Comparison of ENCODE assay signal across 7 mouse cellular contexts in genomic region chr2:131352747-131353563, GRCm38 (mm10). TPM values are rescaled to one million over a fixed set of nuclear protein-coding genes. Genes with fewer than 3 reads are reported as not detected.
A peak's percentile ranks its signal among the peaks of the same experiment; 100 is the strongest.
DNase-seq lines count a peak whose midpoint lies in the region; ATAC-seq and TF ChIP-seq lines count a peak whose summit lies in the region.

Gene Rnf24 (minus strand): TSS chr2:131352892.

- WGBS in embryonic facial prominence, embryonic 12.5 days, result under 1% methylated on average over 51 of the region's 54 CpGs
- 2% methylated on average over 44 of the region's 54 CpGs for WGBS in heart, adult 2 months
- WGBS in limb, embryonic 13.5 days, result 1% methylated on average over 53 of the region's 54 CpGs
- under 1% methylated on average over 53 of the region's 54 CpGs for WGBS in midbrain, embryonic 16.5 days

- H3K27ac ChIP-seq in embryonic facial prominence, embryonic 12.5 days, result peak within 1 kb of the TSS; percentile 92
- H3K27ac ChIP-seq in heart, adult 2 months, result peak within 1 kb of the TSS; percentile 93
- peak within 1 kb of the TSS; percentile 92 for H3K27ac ChIP-seq in limb, embryonic 13.5 days
- peak within 1 kb of the TSS; percentile 99 for H3K27ac ChIP-seq in midbrain, embryonic 16.5 days (ENCODE audit: low read length)

- H3K4me1 ChIP-seq in embryonic facial prominence, embryonic 12.5 days, result peaks cover 10% of the 10 kb centered on the region
- peaks cover 3% of the 10 kb centered on the region; the same call in 1 of the 2 replicates for H3K4me1 ChIP-seq in heart, adult 2 months (ENCODE audit: control insufficient read depth, insufficient read depth, low read length)
- H3K4me1 ChIP-seq in limb, embryonic 13.5 days, result peaks cover 13% of the 10 kb centered on the region
- H3K4me1 ChIP-seq in midbrain, embryonic 16.5 days (ENCODE audit: control insufficient read depth, insufficient read depth, low read length), result peaks cover 21% of the 10 kb centered on the region

- peak; percentile 73 for TF ChIP-seq POLR2A in heart, adult 2 months (IDR thresholded peaks at IDR 0.05; ENCODE audit: insufficient read depth, low read depth, low read length)

- TF ChIP-seq EP300 in heart, adult 2 months (IDR thresholded peaks at IDR 0.05; ENCODE audit: insufficient read depth, low read depth, low read length), result no peak

- TF ChIP-seq CTCF in heart, adult 2 months (IDR thresholded peaks at IDR 0.05), result no peak

- H3K4me2 ChIP-seq in embryonic facial prominence, embryonic 12.5 days (replicated peaks), result peak within 1 kb of the TSS; percentile 78
- peak within 1 kb of the TSS; percentile 86 for H3K4me2 ChIP-seq in limb, embryonic 13.5 days (replicated peaks)
- H3K4me2 ChIP-seq in midbrain, embryonic 16.5 days (ENCODE audit: low read length), result peak within 1 kb of the TSS; percentile 76

- no peaks in the 10 kb centered on the region for H3K9me3 ChIP-seq in embryonic facial prominence, embryonic 12.5 days
- no peaks in the 10 kb centered on the region for H3K9me3 ChIP-seq in limb, embryonic 13.5 days
- H3K9me3 ChIP-seq in midbrain, embryonic 16.5 days (replicated peaks; ENCODE audit: control insufficient read depth, low read length, poor library complexity, severe bottlenecking), result no peaks in the 10 kb centered on the region

- H3K79me2 ChIP-seq in heart, adult 2 months (replicated peaks; ENCODE audit: control insufficient read depth, insufficient read depth, low read length), result no peaks in the 10 kb centered on the region; the same call in 1 of the 2 replicates

- peak; percentile 89 for ATAC-seq in embryonic facial prominence, embryonic 12.5 days (ENCODE audit: insufficient number of reproducible peaks, insufficient read depth, low FRiP score, low TSS enrichment)
- ATAC-seq in limb, embryonic 13.5 days (ENCODE audit: low FRiP score, low read depth), result peak; percentile 94
- ATAC-seq in midbrain, embryonic 16.5 days, result peak; percentile 94

- H3K27me3 ChIP-seq in embryonic facial prominence, embryonic 12.5 days, result no peaks in the 10 kb centered on the region
- H3K27me3 ChIP-seq in heart, adult 2 months (ENCODE audit: control insufficient read depth, insufficient read depth, low read length), result no peaks in the 10 kb centered on the region
- H3K27me3 ChIP-seq in limb, embryonic 13.5 days, result no peaks in the 10 kb centered on the region
- H3K27me3 ChIP-seq in midbrain, embryonic 16.5 days (ENCODE audit: control insufficient read depth, insufficient read depth, low read depth, low read length), result no peaks in the 10 kb centered on the region

- peak within 1 kb of the TSS; percentile 92 for H3K9ac ChIP-seq in embryonic facial prominence, embryonic 12.5 days
- peak within 1 kb of the TSS; percentile 95 for H3K9ac ChIP-seq in heart, adult 2 months (ENCODE audit: low read depth, low read length)
- peak within 1 kb of the TSS; percentile 96 for H3K9ac ChIP-seq in limb, embryonic 13.5 days
- H3K9ac ChIP-seq in midbrain, embryonic 16.5 days (ENCODE audit: low read depth, low read length), result peak within 1 kb of the TSS; percentile 99

- intact Hi-C loops in heart, adult 2 months (cut with DNase I), result loop anchor here (5.0 to 10.0 kb wide), 2 partner anchors 159 to 168 kb away; partner anchors contain the start of genes Cdc25b, Cenpb and Spef1

- peak within 1 kb of the TSS; percentile 95 for H3K4me3 ChIP-seq in embryonic facial prominence, embryonic 12.5 days
- peak within 1 kb of the TSS; percentile 98 for H3K4me3 ChIP-seq in heart, adult 2 months
- peak within 1 kb of the TSS; percentile 95 for H3K4me3 ChIP-seq in limb, embryonic 13.5 days
- peak within 1 kb of the TSS; percentile 97 for H3K4me3 ChIP-seq in midbrain, embryonic 16.5 days (ENCODE audit: low read depth, low read length)

- H3K36me3 ChIP-seq in embryonic facial prominence, embryonic 12.5 days, result no peaks in the 10 kb centered on the region
- H3K36me3 ChIP-seq in heart, adult 2 months (ENCODE audit: control insufficient read depth, insufficient read depth, low read length), result no peaks in the 10 kb centered on the region
- H3K36me3 ChIP-seq in limb, embryonic 13.5 days, result no peaks in the 10 kb centered on the region
- H3K36me3 ChIP-seq in midbrain, embryonic 16.5 days (ENCODE audit: control insufficient read depth, insufficient read depth, low read length), result no peaks in the 10 kb centered on the region

- DNase-seq in adrenal gland, postnatal 25 days, result peak; percentile 100
- DNase-seq in heart, adult 2 months, result peak; percentile 99 to 100
- peak; percentile 96 to 99 for DNase-seq in kidney, adult 8-10 months
- DNase-seq in spleen, postnatal 10 days (ENCODE audit: low spot score in 2 of 2), result peak; percentile 98

RNA-seq across cellular contexts. Expression of gene Rnf24, which starts in this region (rescaled TPM):
- total RNA-seq in adrenal gland, postnatal 25 days (2021), result 6.2 and 6.4 TPM in 2 replicates
- polyA plus RNA-seq in embryonic facial prominence, embryonic 12.5 days (2016; fragmentation: Nextera tagmentation; extraction: Ambion mirVana), result 11.3 TPM in 2 replicates
- 1 to 10 TPM; 2.9 to 3.9 TPM for total RNA-seq in heart, adult 2 months (2021)
- polyA plus RNA-seq in heart, adult 2 months (2012; rRNA removed), result 2.7 and 3.5 TPM in 2 replicates
- 10.2 and 10.5 TPM in 2 replicates for polyA plus RNA-seq in limb, embryonic 13.5 days (2015; fragmentation: Nextera tagmentation; extraction: Ambion mirVana)
- polyA plus RNA-seq in midbrain, embryonic 16.5 days (2015; fragmentation: Nextera tagmentation; extraction: Ambion mirVana), result 20.1 and 21.1 TPM in 2 replicates

Comparison
In these comparisons a context has a peak if more than half of its experiments do, and no peak if none do; other contexts are left out.
1. Peak in every context shown above with its lines: DNase-seq, ATAC-seq, H3K4me3 ChIP-seq and H3K27ac ChIP-seq.